Mouse (Mus musculus) frontal cortex, postnatal 36 days (tissue): ENCODE data around the gene Olfr356.

Experiments
- DNase-seq, 2 experiments: peaks; one replicate each; pipeline ENCODE4 v3.0.0; 2022; ENCODE audit warnings: low spot score in 2 of 2

Gene Olfr356

DNA sequence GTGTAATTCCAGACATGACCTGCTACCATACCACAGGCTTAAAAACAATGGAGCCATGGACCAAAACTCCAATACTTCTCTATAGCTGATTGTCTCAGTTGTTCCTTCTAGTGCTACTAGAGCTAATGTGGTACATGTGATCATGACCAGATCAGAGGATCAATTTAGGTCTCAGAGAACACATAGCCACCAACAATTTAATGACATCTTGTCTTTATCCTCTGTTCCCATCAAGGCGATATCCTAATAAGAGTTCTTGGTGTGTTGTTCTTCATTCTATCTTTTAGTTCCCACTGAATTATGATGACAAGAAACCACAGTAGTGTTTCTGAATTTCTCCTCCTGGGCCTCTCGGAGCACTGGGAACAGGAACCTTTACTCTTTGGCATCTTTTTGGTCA lies at the start of gene Olfr356:
Gene Olfr356, plus strand, starts transcription at position 301 of the 400 bp plus-strand sequence.
- no peak for DNase-seq

GRCm38 (mm10) chr2:36892836-36893235 lies 44.1 kb upstream of the Olfr356 start, which contains the start of gene Olfr353:
TSS of gene Olfr353 (minus strand) at chr2:36892936.
- DNase-seq, result no peak

DNA sequence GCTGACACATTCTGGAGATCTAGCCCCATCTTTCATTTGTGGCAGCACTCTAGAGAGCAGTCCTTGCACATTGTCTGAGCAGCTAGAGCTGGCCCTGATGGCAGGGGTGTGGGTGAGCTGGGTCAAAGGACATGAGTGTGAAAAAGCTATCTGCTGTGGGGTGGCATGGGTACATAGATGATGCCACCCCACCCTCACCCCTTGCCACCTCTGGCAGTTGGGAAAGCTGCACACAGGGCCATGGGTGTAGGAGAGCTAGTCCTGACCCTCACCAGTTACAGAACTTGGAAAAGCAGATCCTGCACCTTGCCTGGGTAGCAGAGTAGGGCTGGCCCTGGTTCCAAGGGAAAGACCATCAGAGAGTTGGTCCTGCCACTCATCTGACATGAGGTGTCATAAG lies 39.8 kb upstream of the Olfr356 start:
- DNase-seq, result no peak

GRCm38 (mm10) chr2:36905380-36905779 lies 31.5 kb upstream of the Olfr356 start, which contains the start of gene Olfr354:
TSS of gene Olfr354 (plus strand) at chr2:36905680.
- DNase-seq, result no peak

- no peak for DNase-seq
Observed at GRCm38 (mm10) chr2:36928797-36929196, 8.1 kb upstream of the Olfr356 start, which contains the start of gene Olfr355. TSS of gene Olfr355 (minus strand) at chr2:36928897.
